Mouse (Mus musculus) embryonic fibroblast, embryonic 13.5 days (primary cell): ENCODE results near the gene Cdh23.

Source experiments
- CTCF ChIP-seq: IDR thresholded peaks from 2 replicates; pipeline ENCODE4 v1.5.1; 2011; ENCODE audit warnings: mild to moderate bottlenecking, control low read depth, low read length, moderate library complexity, borderline replicate concordance; ENCODE audit not compliant: insufficient read depth
- POLR2A ChIP-seq: IDR thresholded peaks from 2 replicates; pipeline ENCODE4 v1.6.1; 2011; ENCODE audit warnings: low read depth, mild to moderate bottlenecking, control low read depth, low read length, moderate library complexity

DNA sequence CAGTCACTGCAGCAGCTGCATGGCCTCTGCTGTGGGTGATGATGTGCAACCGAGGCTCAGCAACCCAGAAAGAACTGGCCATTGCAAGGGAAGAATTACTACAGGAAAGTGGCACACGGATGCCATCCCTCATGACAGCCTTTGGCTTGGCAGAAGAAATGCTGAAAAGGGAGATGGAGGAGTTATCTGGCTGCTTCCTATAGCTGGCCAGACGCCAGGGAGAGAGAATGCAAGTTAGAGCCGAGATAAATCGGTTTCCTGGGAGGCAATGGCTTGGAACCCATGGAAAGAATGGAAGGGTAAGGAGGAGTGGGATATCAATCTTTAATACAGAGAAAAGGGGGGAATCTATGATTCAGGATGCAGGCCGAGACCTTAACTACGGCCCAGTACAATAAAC, 301.4 kb downstream of the Cdh23 start:
- no peak for TF ChIP-seq CTCF
- no peak for TF ChIP-seq POLR2A
